Mouse (Mus musculus) stomach, postnatal 0 days (tissue): ENCODE results near the gene Mrgprg. TPM values are rescaled to one million over a fixed set of nuclear protein-coding genes. Genes with fewer than 3 reads are reported as not detected.

Source experiments
- ATAC-seq: fragments of 200-750 bp; cut with Nextera tagmentation; 2 replicates; pipeline ENCODE4 v1.8.0; 2017; ENCODE audit not compliant: low FRiP score, low TSS enrichment
- DNase-seq: peaks from one replicate; pipeline ENCODE4 v3.0.0-alpha.2; 2016; ENCODE audit warnings: low spot score
- H3K27ac ChIP-seq: fragments of 300-500 bp; sonication (generic); replicated peaks from 2 replicates; pipeline ENCODE4 v1.5.1; 2014; ENCODE audit warnings: mild to moderate bottlenecking, control low read depth
- H3K27me3 ChIP-seq: fragments of 300-500 bp; sonication (generic); 2 replicates; pipeline ENCODE4 v1.6.1; 2014; ENCODE audit warnings: low read length; ENCODE audit not compliant: control insufficient read depth, insufficient read depth
- H3K36me3 ChIP-seq: fragments of 300-500 bp; sonication (generic); 2 replicates; pipeline ENCODE4 v1.6.1; 2014; ENCODE audit warnings: low read length, mixed read lengths; ENCODE audit not compliant: control insufficient read depth, insufficient read depth
- H3K4me1 ChIP-seq: fragments of 300-500 bp; sonication (generic); replicated peaks from 2 replicates; pipeline ENCODE4 v1.6.1; 2014; ENCODE audit warnings: antibody characterized with exemption; ENCODE audit not compliant: control insufficient read depth, insufficient read depth
- H3K4me2 ChIP-seq: fragments of 300-500 bp; sonication (generic); replicated peaks from 2 replicates; pipeline ENCODE4 v1.6.1; 2014; ENCODE audit warnings: low read depth, mild to moderate bottlenecking, control low read depth, moderate library complexity
- H3K4me3 ChIP-seq: fragments of 300-500 bp; sonication (generic); 2 replicates; pipeline ENCODE4 v1.5.1; 2014; ENCODE audit warnings: low read depth, low read length, control low read depth
- H3K9ac ChIP-seq: fragments of 300-500 bp; sonication (generic); 2 replicates; pipeline ENCODE4 v1.6.1; 2014; ENCODE audit warnings: mild to moderate bottlenecking, low read length, control low read depth, mixed read lengths
- H3K9me3 ChIP-seq: fragments of 300-500 bp; sonication (generic); 2 replicates; pipeline ENCODE4 v1.6.1; 2016; ENCODE audit warnings: low read length; ENCODE audit not compliant: control insufficient read depth
- CTCF ChIP-seq: IDR thresholded peaks from 2 replicates; pipeline ENCODE4 v1.5.1; 2016; ENCODE audit warnings: antibody characterized with exemption, low read depth, mild to moderate bottlenecking, moderate library complexity
- EP300 ChIP-seq: optimal IDR thresholded peaks from 2 replicates; pipeline ENCODE3; 2016; ENCODE audit warnings: antibody characterized with exemption
- WGBS: fragments of 180-500 bp; shearing (Covaris S2); extraction: QIAGEN DNeasy Blood & Tissue Kit; methylation state at CpG from one replicate; pipeline ENCODE4 v1.1.7; 2014; 5-methylcytosine and 5-hydroxymethylcytosine counted together
- polyA plus RNA-seq: library from polyadenylated mRNA; unstranded; fragments of >200 nt; fragmentation: Nextera tagmentation; extraction: Ambion mirVana; gene quantifications from 2 replicates; pipeline ENCODE4 v1.2.1, GENCODE M21; 2015

Mrgprg gene
- polyA plus RNA-seq, 1 experiment from 2014 or later = not detected

DNA sequence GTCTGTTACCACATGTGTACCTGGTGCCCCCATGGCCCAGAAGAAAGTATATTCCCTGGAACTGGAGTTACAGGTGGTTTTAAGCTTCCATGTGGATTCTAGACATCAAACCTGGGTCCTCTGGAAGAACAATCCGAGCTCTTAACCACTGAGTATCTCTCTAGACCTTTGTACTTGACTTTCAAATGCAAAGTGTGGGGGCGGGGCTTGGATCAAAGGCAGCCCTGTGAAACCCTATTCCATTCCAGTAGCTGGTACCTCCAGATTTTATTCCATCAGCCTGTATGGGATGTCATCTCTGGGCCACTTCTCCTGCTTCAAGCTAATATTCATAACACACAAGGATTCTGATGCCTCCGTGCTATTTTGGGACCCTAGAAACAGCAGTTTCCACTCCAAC lies 9.3 kb upstream of the Mrgprg start:
- DNase-seq = peak; percentile 74
- no peaks in the 10 kb centered on the region for H3K4me1 ChIP-seq
- H3K4me2 ChIP-seq = no peak overlapping the region
- TF ChIP-seq CTCF = no peak
- no peak for TF ChIP-seq EP300
- no peak overlapping the region for H3K4me3 ChIP-seq
- no peak for ATAC-seq
- no peak overlapping the region for H3K9ac ChIP-seq
- 31% methylated on average over 3 of the region's 3 CpGs for WGBS
- H3K27me3 ChIP-seq = no peaks in the 10 kb centered on the region
- H3K36me3 ChIP-seq = no peaks in the 10 kb centered on the region
- no peak overlapping the region for H3K27ac ChIP-seq
- H3K9me3 ChIP-seq = no peaks in the 10 kb centered on the region

DNA sequence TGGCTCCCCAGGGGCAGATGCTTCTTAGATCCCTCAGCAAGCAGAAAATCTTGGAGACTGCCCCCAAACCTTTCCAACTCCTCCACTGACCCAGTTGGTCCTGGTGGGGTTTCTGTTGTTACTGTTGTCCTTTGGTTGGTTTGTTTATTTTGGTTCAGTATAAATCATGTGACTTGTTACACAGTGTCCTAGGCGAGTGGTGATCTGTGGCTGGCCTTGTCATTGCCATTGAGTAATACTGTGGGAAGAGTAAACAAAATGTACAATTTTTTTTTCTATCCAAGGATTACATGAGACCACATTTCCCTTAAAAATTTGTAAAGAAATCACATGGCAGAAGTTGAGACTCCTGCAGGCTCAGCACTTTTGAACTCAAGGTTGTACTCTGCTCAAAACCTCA lies 2.7 kb upstream of the Mrgprg start:
- H3K27me3 ChIP-seq = no peaks in the 10 kb centered on the region
- H3K4me3 ChIP-seq = no peak overlapping the region
- 10% methylated on average over 1 of the region's 1 CpGs for WGBS
- H3K9me3 ChIP-seq = no peaks in the 10 kb centered on the region
- no peaks in the 10 kb centered on the region; the same call in 1 of the 2 replicates for H3K4me1 ChIP-seq
- H3K9ac ChIP-seq = no peak overlapping the region
- DNase-seq = no peak
- H3K27ac ChIP-seq = no peak overlapping the region
- H3K36me3 ChIP-seq = no peaks in the 10 kb centered on the region
- ATAC-seq = peak; percentile 66; the same call in 1 of the 2 replicates
- H3K4me2 ChIP-seq = no peak overlapping the region
- no peak for TF ChIP-seq CTCF
- TF ChIP-seq EP300 = no peak

DNA sequence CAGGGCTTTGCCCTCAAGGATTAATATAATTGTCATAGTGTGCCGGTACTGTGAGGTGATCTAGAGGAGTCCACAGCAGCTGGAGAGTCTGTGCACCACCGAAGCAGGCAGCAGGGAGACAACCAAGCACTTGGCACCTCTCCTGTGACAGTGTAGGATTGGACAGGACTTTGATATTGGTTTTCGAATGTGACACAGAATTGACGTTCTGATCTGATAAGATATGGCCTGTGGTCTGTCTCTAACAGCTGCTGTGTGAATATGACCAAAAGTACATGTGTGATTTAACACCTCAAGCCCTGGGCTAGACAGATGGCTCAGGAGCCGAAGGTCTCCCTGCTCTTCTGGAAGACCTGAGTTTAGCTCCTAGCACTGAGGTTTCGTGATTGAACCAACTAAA lies 1.5 kb upstream of the Mrgprg start:
- Histone ChIP-seq H3K27ac (no peak overlapping the region), H3K4me3 (no peak overlapping the region), H3K9ac (no peak overlapping the region), H3K36me3 (no peaks in the 10 kb centered on the region), H3K9me3 (no peaks in the 10 kb centered on the region), H3K27me3 (no peaks in the 10 kb centered on the region), H3K4me2 (no peak overlapping the region), H3K4me1 (no peaks in the 10 kb centered on the region; the same call in 1 of the 2 replicates)
- TF ChIP-seq CTCF (no peak), EP300 (no peak)
- 66% methylated on average over 6 of the region's 6 CpGs for WGBS
- DNase-seq (no peak), ATAC-seq (no peak)

DNA sequence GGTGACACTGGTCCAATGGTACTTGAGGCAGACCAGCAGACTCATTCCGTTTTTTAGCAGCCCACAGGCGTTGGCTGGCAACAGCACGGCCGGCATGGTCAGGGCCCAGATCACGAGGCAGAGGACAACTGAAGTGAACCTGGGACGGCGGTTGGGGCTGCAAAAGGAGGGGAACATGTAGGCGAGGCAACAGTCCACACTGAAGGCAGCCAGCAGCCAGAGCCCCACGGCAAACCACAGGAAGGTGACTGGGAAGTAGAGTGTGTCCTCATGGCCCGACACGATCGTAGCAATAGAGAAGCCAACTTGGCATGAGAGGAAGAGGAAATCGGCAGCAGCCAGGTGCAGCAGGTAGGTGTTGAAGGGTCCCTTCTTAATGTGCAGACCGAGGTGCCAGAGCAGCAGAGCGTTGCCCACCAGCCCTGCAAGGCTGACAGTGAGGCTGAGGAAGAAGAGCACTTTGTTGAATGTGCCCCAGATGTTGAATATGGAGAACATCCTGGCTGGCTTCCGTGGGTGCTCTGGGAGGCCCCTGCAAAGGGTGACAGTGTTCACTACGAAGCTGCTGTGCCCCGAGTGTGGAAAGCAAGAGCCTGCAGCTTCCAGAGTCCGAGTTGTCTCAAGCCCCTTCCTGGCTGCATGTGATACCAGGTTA lies 1.8 kb downstream of the Mrgprg start:
- H3K9ac ChIP-seq = no peak overlapping the region
- no peak for DNase-seq
- no peak overlapping the region for H3K4me2 ChIP-seq
- H3K27ac ChIP-seq = no peak overlapping the region
- TF ChIP-seq CTCF (no peak), EP300 (no peak)
- no peaks in the 10 kb centered on the region; the same call in 1 of the 2 replicates for H3K4me1 ChIP-seq
- H3K4me3 ChIP-seq = no peak overlapping the region
- no peaks in the 10 kb centered on the region for H3K27me3 ChIP-seq
- no peaks in the 10 kb centered on the region for H3K36me3 ChIP-seq
- ATAC-seq = no peak
- H3K9me3 ChIP-seq = no peaks in the 10 kb centered on the region
- WGBS = 69% methylated on average over 19 of the region's 19 CpGs

DNA sequence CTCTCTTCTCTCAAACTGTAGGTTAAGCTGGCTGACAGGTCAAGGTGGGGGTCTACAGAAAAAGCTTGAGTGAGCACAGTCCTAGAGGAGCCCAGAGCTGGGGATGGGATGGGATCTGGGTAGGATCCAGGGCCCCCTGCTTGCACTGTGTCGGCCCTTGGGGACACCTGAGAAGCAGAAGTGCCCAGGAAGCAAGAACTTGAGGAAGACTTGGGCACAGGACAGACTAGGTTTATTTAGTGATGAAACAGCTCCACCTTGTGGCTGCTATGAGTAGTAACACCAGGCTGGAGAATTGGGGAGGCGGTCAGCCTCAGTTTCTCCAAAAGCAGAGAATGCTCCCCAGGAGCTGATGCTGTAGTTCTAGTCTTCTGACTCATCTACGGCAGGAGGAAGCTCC lies 3.0 kb downstream of the Mrgprg start:
- Histone ChIP-seq H3K4me2 (no peak overlapping the region), H3K9ac (no peak overlapping the region), H3K4me1 (no peaks in the 10 kb centered on the region), H3K27ac (no peak overlapping the region), H3K36me3 (no peaks in the 10 kb centered on the region), H3K4me3 (no peak overlapping the region), H3K9me3 (no peaks in the 10 kb centered on the region), H3K27me3 (no peaks in the 10 kb centered on the region)
- DNase-seq (no peak), ATAC-seq (peak; percentile 45; the same call in 1 of the 2 replicates)
- WGBS = 11% methylated on average over 3 of the region's 3 CpGs
- no peak for TF ChIP-seq EP300
- peak; percentile 85 for TF ChIP-seq CTCF

DNA sequence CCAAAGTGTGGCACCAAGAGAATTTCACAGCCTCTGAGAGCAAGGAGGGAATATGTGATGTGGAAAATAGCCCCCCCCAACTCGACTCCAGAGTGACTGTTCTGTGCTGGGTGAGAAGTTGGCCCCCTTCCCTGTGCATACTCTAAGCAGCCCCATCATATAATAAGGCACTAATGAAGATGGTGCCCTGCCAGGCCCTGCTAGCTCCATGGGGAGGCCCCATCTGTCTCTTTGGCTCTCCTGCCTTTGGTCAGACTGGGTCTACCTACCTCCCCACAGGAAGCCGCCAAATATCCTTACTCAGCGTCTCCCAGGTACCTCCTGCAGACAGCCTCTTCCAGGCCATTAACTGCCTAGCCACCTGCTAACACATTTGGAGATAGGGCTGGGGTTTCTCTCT lies 7.8 kb downstream of the Mrgprg start:
- DNase-seq = no peak
- ATAC-seq = no peak

More for the DNA sequence above, 7.8 kb downstream of the Mrgprg start:
- no peaks in the 10 kb centered on the region for H3K9me3 ChIP-seq
- H3K9ac ChIP-seq = no peak overlapping the region
- H3K4me2 ChIP-seq = no peak overlapping the region
- no peak overlapping the region for H3K27ac ChIP-seq
- no peaks in the 10 kb centered on the region for H3K36me3 ChIP-seq
- WGBS = 62% methylated on average over 3 of the region's 3 CpGs
- H3K27me3 ChIP-seq = peaks cover 3% of the 10 kb centered on the region
- H3K4me3 ChIP-seq = no peak overlapping the region
- H3K4me1 ChIP-seq = no peaks in the 10 kb centered on the region
- no peak for TF ChIP-seq CTCF
- TF ChIP-seq EP300 = no peak
